Mouse (Mus musculus): ENCODE results near the gene Pin1.
"Not testable (repeated sequence)": the region's sequence is repeated elsewhere in the genome, so short reads cannot be mapped to it uniquely, and the experiment has no call there.

Gene Pin1

DNA sequence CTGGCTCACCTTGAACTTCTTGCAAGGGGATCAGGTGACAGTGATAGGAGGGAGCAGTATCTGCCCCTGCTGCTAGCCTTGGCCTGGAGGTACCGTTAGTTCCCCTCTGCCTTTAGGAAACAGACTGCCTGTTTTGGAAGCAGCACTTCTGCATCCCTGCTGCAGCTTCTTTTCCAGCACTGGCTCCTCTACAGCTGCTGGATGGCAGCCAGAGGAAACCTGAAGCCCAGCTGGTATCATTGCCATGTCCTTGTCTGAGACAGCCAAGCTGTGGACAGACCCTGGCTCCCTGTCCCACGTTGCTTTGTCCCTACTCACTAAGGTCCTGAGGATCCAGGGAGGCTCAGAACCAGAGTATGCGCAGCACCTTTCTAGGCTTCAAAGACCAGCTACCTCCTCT lies 5.7 kb downstream of the Pin1 start:
- in situ Hi-C loops (cut with MboI): no loop called here

DNA sequence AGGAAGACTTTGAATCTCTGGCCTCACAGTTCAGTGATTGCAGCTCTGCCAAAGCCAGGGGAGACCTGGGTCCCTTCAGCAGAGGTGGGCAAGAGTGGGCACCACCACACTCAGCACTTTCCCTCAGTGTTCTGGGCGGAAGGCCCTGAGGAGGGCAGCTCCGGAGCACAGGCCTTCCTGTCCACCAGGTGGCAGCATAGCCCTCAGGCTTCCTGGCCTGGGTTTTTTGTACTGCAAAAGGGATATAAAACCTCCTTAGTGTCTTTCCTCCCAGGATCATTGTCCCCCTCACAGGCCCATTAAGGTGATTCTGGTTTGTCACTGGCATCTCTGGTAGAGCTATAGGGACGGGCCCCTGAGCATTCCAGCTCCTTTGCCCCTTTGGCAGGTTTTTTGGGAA lies 10.4 kb downstream of the Pin1 start:
- in situ Hi-C loops (cut with MboI): no loop called here

- in situ Hi-C loops (cut with MboI): no loop called here
Observed at GRCm38 (mm10) chr9:20662874-20663273, 11.0 kb downstream of the Pin1 start.

- in situ Hi-C loops (cut with MboI): no loop called here
Observed at GRCm38 (mm10) chr9:20663956-20664355, 12.1 kb downstream of the Pin1 start.

- in situ Hi-C loops (cut with MboI): no loop called here
Observed at GRCm38 (mm10) chr9:20664366-20664765, 12.5 kb downstream of the Pin1 start.

GRCm38 (mm10) chr9:20664982-20665637 lies 13.2 kb downstream of the Pin1 start:
- in situ Hi-C loops (cut with MboI): no loop called here

GRCm38 (mm10) chr9:20665925-20666324 lies 14.0 kb downstream of the Pin1 start:
- in situ Hi-C loops (cut with MboI): no loop called here

DNA sequence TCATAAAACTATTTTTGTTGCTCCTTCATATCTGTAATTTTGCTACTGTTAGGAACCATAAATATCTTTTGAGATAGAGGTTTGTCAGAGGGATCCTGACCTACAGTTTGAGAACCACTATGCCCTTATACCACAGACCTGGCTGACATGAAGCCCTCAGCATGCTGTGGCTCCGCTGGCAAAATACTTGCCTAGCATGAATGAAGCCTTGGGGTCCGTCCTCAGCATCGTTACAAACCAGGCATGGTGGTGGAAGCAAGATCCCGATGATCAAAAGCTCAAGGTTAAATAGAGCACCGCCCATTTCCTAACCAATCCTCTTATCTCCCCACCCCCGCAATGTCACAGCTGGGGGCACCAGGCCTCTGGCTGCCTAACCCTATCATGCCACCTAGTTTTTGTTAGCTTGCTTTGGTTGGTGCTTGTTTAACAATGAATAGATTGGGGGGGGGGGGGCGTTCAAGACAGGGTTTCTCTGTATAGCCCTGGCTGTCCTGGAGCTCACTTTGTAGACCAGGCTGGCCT lies 14.7 kb downstream of the Pin1 start:
- in situ Hi-C loops (cut with MboI): no loop called here

GRCm38 (mm10) chr9:20668065-20668464 lies 16.2 kb downstream of the Pin1 start:
- in situ Hi-C loops (cut with MboI): no loop called here

DNA sequence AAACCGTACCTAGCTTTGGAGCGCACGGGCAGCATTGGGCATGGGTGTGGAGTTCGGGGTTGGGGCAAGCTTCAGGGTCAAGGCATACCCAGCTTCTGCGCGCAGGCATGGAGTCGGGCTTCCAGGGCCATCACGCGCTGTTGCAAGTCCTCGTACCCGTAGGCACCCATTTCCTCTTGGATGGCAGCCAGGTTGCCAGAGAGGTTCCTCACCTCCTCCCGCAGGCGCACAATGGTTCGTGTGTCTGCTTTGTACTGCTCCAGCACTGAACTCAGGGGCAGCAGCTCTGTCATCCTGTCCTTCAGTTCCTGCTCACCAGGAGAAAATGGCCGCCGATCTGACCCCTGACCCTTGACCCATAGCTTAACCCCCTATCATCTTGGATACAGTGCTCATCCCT lies 20.2 kb downstream of the Pin1 start:
- in situ Hi-C loops (cut with MboI): no loop called here

DNA sequence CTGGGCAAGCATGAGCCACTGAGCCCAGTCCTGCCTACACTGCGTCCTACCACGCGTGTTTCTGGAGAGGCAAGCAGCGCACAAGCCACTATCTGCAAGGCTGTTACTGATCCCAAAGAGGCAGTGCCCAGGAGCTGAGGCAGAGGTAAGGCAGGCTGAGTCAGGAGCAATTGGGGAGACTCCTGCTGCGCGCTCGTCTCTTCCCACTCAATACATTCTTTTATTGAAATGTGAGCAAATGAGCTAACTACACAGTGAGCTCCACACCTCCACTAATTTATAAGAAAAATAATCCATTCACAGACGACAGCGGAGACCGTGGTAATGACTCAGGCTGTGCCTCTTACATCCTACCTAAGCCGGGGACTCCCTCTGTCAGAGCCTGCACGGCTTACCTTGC lies 26.0 kb downstream of the Pin1 start:
- in situ Hi-C loops (cut with MboI): no loop called here

- in situ Hi-C loops (cut with MboI): no loop called here
Observed at GRCm38 (mm10) chr9:20680378-20680958, 28.6 kb downstream of the Pin1 start.

DNA sequence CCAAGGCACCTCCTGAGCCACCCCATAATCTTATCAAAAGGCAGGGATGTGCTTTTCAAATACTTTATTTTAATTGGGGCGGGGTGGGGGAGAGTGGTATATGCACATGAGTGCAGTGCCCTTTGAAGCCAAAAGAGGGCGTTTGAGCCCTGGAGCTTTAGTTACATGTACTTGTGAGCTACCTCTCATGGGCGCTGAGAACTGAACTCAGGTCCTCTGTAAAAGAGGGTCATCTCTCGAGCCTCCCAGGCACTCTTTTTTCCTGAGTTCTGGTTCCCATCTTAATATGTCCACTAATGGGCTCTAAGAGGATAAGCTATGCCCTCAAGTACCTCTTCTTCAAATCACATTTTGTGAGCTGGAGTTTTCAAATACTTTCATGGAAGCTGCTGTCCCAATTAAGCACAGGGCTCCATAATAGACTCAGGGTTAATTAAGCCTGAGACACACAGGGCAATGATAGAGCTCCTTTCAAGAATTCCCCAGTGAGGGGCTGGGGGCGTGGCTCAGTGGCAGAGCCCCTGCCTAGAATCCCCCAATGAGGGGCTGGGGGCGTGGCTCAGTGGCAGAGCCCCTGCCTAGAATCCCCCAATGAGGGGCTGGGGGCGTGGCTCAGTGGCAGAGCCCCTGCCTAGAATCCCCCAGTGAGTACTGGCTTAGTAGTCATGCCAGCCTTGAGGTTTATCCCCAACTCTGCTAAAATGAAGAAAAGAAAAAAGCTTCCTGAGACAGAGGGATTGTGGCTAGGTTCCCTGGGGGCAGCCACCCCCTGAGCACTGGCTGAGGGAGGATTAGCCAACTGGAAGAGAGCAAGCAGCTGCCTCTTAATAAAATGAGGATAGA lies 29.9 kb downstream of the Pin1 start:
- in situ Hi-C loops (cut with MboI): no loop called here

DNA sequence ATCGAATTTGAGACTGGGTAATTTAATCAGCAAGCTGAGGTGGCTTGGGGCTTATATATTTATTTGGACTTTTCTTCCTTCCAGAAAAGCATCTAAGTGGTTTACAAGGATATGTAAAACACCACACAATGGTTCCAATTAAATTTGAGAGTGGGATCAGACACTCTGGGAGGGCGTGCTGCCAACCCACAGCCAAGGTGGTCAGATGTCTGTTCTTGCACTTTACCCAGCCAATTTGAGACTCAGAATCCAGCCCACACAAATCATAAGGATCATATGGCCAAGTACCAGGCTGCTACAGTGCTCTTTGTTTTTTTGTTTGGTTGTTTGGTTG lies 30.5 kb downstream of the Pin1 start:
- in situ Hi-C loops (cut with MboI): no loop called here

GRCm38 (mm10) chr9:20685081-20685861 lies 33.4 kb downstream of the Pin1 start:
- in situ Hi-C loops (cut with MboI): no loop called here

GRCm38 (mm10) chr9:20689403-20689802 lies 37.5 kb downstream of the Pin1 start:
- in situ Hi-C loops (cut with MboI): no loop called here

- in situ Hi-C loops (cut with MboI): no loop called here
Observed at GRCm38 (mm10) chr9:20689913-20690312, 38.0 kb downstream of the Pin1 start.

GRCm38 (mm10) chr9:20690449-20690848 lies 38.6 kb downstream of the Pin1 start:
- in situ Hi-C loops (cut with MboI): not testable (repeated sequence)

DNA sequence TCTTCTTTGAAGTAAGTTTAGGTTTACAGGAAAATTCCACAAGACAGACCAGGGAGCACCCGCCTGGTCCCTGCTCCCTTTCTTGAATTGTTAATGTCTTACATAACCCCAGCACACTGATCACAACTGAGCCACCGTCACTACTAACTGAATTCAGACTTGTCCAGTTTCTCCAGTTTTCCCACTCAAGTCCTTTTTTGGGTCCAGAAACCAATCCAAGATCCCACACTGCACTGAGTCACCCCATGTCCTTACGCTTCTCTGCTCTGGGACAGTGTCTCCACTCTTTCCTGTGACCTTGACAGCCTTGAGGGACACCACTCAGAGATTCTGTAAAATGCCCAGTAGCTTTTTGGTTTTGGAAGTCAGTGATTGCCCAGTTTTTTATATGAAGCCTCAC lies 41.0 kb downstream of the Pin1 start:
- in situ Hi-C loops (cut with MboI): no loop called here

DNA sequence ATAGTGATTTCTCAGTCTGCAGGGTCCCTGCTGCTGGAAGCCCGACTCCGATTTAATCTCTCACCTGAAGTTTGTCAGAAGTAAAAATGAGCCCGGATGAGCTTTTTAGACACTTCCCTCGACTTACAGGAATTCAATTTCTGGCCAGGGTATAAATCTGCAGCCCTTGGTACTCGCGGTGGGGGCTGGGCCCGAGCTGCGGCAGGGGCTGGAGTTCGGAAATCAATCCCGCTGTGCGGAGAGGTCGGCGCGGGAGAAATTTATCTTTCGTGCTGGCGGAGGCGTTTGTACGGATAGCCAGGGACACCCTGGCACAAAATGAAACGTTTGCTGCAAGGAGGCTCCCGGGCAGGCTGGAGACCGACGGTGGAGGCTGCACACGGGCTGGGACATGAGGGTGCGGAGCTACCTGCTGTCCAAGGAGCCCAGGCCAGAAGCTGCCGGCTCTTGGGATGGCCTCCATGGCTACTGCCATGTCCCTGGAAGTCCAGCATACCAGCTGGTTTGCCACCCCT lies 42.9 kb downstream of the Pin1 start:
- in situ Hi-C loops (cut with MboI): no loop called here

- in situ Hi-C loops (cut with MboI): no loop called here
Observed at GRCm38 (mm10) chr9:20696107-20696712, 44.3 kb downstream of the Pin1 start.

- in situ Hi-C loops (cut with MboI): no loop called here
Observed at GRCm38 (mm10) chr9:20697466-20697865, 45.6 kb downstream of the Pin1 start.
